Mouse (Mus musculus) limb, embryonic 14.5 days (tissue): ENCODE measurements at regions not wholly inside any gene's neighbourhood (a gene's known extent, or its start where the extent isn't known, plus 50 kb on each side); places are given as distances from the start of the nearest gene placed in this dataset.

Source experiments
- ATAC-seq: fragments of 200-750 bp; cut with Nextera tagmentation; 2 replicates; pipeline ENCODE4 v1.8.0; 2017; ENCODE audit warnings: low read depth, moderate number of reproducible peaks, moderate TSS enrichment; ENCODE audit not compliant: low FRiP score
- DNase-seq: peaks from one replicate; pipeline ENCODE4 v3.0.0-alpha.2; 2015; ENCODE audit warnings: low spot score
- H3K27ac ChIP-seq: fragments of 300-500 bp; sonication (generic); replicated peaks from 2 replicates; pipeline ENCODE4 v1.5.1; 2014; ENCODE audit warnings: low read depth, mild to moderate bottlenecking, low read length, moderate library complexity, mixed read lengths
- H3K27me3 ChIP-seq: fragments of 300-500 bp; sonication (generic); 2 replicates; pipeline ENCODE4 v1.6.1; 2014; ENCODE audit warnings: low read length, mixed read lengths; ENCODE audit not compliant: control insufficient read depth, insufficient read depth
- H3K36me3 ChIP-seq: fragments of 300-500 bp; sonication (generic); 2 replicates; pipeline ENCODE4 v1.6.1; 2014; ENCODE audit warnings: mild to moderate bottlenecking, low read length, moderate library complexity, mixed read lengths; ENCODE audit not compliant: control insufficient read depth, insufficient read depth
- H3K4me1 ChIP-seq: fragments of 300-500 bp; sonication (generic); 2 replicates; pipeline ENCODE4 v1.6.1; 2014; ENCODE audit warnings: antibody characterized with exemption, low read length, mixed read lengths; ENCODE audit not compliant: control insufficient read depth, insufficient read depth
- H3K4me2 ChIP-seq: fragments of 300-500 bp; sonication (generic); replicated peaks from 2 replicates; pipeline ENCODE4 v1.6.1; 2014; ENCODE audit warnings: low read depth, mild to moderate bottlenecking, low read length, moderate library complexity; ENCODE audit not compliant: severe bottlenecking
- H3K4me3 ChIP-seq: fragments of 300-500 bp; sonication (generic); replicated peaks from 2 replicates; pipeline ENCODE4 v1.5.1; 2014; ENCODE audit warnings: low read length
- H3K9ac ChIP-seq: fragments of 300-500 bp; sonication (generic); 2 replicates; pipeline ENCODE4 v1.6.1; 2014; ENCODE audit warnings: mild to moderate bottlenecking, low read depth, low read length, moderate library complexity; ENCODE audit not compliant: severe bottlenecking
- H3K9me3 ChIP-seq: fragments of 300-500 bp; sonication (generic); 2 replicates; pipeline ENCODE4 v1.6.1; 2016; ENCODE audit warnings: low read length; ENCODE audit not compliant: control insufficient read depth
- POLR2A ChIP-seq: fragments of 200-500 bp; IDR thresholded peaks from 2 replicates; pipeline ENCODE4 v1.8.0; 2012; ENCODE audit warnings: inconsistent platforms, mild to moderate bottlenecking, moderate library complexity, borderline replicate concordance; ENCODE audit not compliant: insufficient read depth, insufficient read length; ENCODE audit errors: extremely low read depth
- WGBS: fragments of 180-500 bp; shearing (Covaris S2); extraction: QIAGEN DNeasy Blood & Tissue Kit; methylation state at CpG from one replicate; pipeline ENCODE4 v1.1.7; 2014; 5-methylcytosine and 5-hydroxymethylcytosine counted together

GRCm38 (mm10) chr7:129727559-129727958, 135.9 kb downstream of the Wdr11 start:
- DNase-seq, result no peak
- no peak overlapping the region for H3K27ac ChIP-seq
- no peaks in the 10 kb centered on the region for H3K9me3 ChIP-seq
- 0 out of 2 replicates have a peak, but pooled peaks cover 9% of the 10 kb centered on the region for H3K4me1 ChIP-seq
- WGBS, result 89% methylated on average over 6 of the region's 6 CpGs
- no peak for TF ChIP-seq POLR2A
- no peak for ATAC-seq
- no peak overlapping the region for H3K4me2 ChIP-seq
- H3K27me3 ChIP-seq, result no peaks in the 10 kb centered on the region
- no peaks in the 10 kb centered on the region for H3K36me3 ChIP-seq
- H3K4me3 ChIP-seq, result no peak overlapping the region
- H3K9ac ChIP-seq, result no peak overlapping the region

GRCm38 (mm10) chr7:129729709-129730238, 138.1 kb downstream of the Wdr11 start:
- H3K27ac ChIP-seq, result 0 out of 2 replicates have a peak overlapping the region, but pooled peaks have one; percentile 13
- H3K9ac ChIP-seq, result no peak overlapping the region
- no peak overlapping the region for H3K4me3 ChIP-seq
- DNase-seq, result no peak
- H3K27me3 ChIP-seq, result no peaks in the 10 kb centered on the region
- H3K4me2 ChIP-seq, result no peak overlapping the region
- H3K36me3 ChIP-seq, result no peaks in the 10 kb centered on the region
- no peak for TF ChIP-seq POLR2A
- 0 out of 2 replicates have a peak, but pooled peaks cover 9% of the 10 kb centered on the region for H3K4me1 ChIP-seq
- 52% methylated on average over 11 of the region's 11 CpGs for WGBS
- ATAC-seq, result 0 out of 2 replicates have a peak, but pooled peaks have one; percentile 12
- no peaks in the 10 kb centered on the region for H3K9me3 ChIP-seq

DNA sequence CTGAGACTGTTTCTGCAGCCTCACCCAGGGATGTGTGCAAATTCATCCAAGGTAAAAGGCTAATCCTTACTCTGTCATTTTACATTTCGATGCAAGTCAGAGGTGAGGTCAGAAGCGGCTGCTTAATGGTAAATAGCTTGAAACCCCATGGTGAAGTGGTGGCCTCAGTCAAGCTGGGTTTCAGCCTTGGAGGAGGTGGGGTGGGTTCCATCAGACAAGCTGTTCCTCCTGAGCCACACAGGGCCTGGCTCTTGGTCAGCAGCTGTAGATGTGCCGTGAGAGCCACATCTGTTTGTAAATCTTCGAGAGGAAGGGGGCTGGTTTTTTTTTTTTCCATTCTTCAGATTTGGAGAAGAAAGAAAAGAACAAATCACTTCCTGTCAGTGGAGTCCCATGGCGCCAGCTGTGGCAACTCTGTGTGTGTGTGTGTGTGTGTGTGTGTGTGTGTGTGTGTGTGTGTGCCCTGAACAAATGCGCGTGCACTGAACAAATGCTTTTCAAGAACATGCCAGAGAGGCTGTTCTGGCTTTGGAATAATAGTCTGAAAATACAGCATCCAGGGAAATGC, 139.2 kb downstream of the Wdr11 start:
- DNase-seq, result no peak

GRCm38 (mm10) chr7:129742657-129743056, 151.0 kb downstream of the Wdr11 start:
- ATAC-seq (no peak), DNase-seq (no peak)
- Histone ChIP-seq H3K36me3 (no peaks in the 10 kb centered on the region), H3K9ac (no peak overlapping the region), H3K27ac (no peak overlapping the region), H3K4me2 (no peak overlapping the region), H3K9me3 (no peaks in the 10 kb centered on the region), H3K4me1 (peaks cover 22% of the 10 kb centered on the region), H3K4me3 (no peak overlapping the region), H3K27me3 (no peaks in the 10 kb centered on the region)
- TF ChIP-seq POLR2A, result no peak
- 83% methylated on average over 4 of the region's 4 CpGs for WGBS

More for the DNA sequence above, 139.2 kb downstream of the Wdr11 start:
- Histone ChIP-seq H3K4me1 (0 out of 2 replicates have a peak, but pooled peaks cover 9% of the 10 kb centered on the region), H3K9me3 (no peaks in the 10 kb centered on the region), H3K36me3 (no peaks in the 10 kb centered on the region), H3K4me3 (no peak overlapping the region), H3K27ac (0 out of 2 replicates have a peak overlapping the region, but pooled peaks have one; percentile 9), H3K27me3 (no peaks in the 10 kb centered on the region), H3K4me2 (no peak overlapping the region), H3K9ac (no peak overlapping the region)
- ATAC-seq, result no peak
- WGBS, result 47% methylated on average over 7 of the region's 7 CpGs
- TF ChIP-seq POLR2A, result no peak

GRCm38 (mm10) chr7:129743955-129744666, 152.4 kb downstream of the Wdr11 start:
- H3K4me1 ChIP-seq, result peaks cover 22% of the 10 kb centered on the region
- 0 out of 2 replicates have a peak overlapping the region, but pooled peaks have one; percentile 0 for H3K9ac ChIP-seq
- TF ChIP-seq POLR2A, result no peak
- ATAC-seq (no peak; the same call in 1 of the 2 replicates), DNase-seq (no peak)
- H3K27ac ChIP-seq, result peak overlapping the region; percentile 61; the same call in 1 of the 2 replicates
- 42% methylated on average over 16 of the region's 16 CpGs for WGBS
- H3K9me3 ChIP-seq, result peaks cover 11% of the 10 kb centered on the region
- H3K4me2 ChIP-seq, result no peak overlapping the region
- no peaks in the 10 kb centered on the region for H3K36me3 ChIP-seq
- no peak overlapping the region for H3K4me3 ChIP-seq
- no peaks in the 10 kb centered on the region for H3K27me3 ChIP-seq
